Mouse (Mus musculus) liver, embryonic 14.5 days (tissue): ENCODE results near the gene Kat6b. TPM values are rescaled to one million over a fixed set of nuclear protein-coding genes. Genes with fewer than 3 reads are reported as not detected.

Experiments used
- ATAC-seq: fragments of 200-750 bp; cut with Nextera tagmentation; 2 replicates; pipeline ENCODE4 v1.8.0; 2017; ENCODE audit warnings: moderate number of reproducible peaks, mild to moderate bottlenecking, moderate library complexity; ENCODE audit not compliant: insufficient read depth
- DNase-seq, 3 experiments: peaks; one replicate each; pipeline ENCODE4 v3.0.0-alpha.2; 2012 to 2013; ENCODE audit warnings: low read depth in 3 of 3, low spot score in 3 of 3
- H3K27ac ChIP-seq: fragments of 300-500 bp; sonication (generic); 2 replicates; pipeline ENCODE4 v1.5.1; 2014; ENCODE audit warnings: moderate library complexity, mild to moderate bottlenecking, control low read depth, inconsistent platforms
- H3K27me3 ChIP-seq: fragments of 300-500 bp; sonication (generic); 2 replicates; pipeline ENCODE4 v1.6.1; 2014; ENCODE audit warnings: mild to moderate bottlenecking, low read length, moderate library complexity; ENCODE audit not compliant: control insufficient read depth, insufficient read depth
- H3K36me3 ChIP-seq: fragments of 300-500 bp; sonication (generic); replicated peaks from 2 replicates; pipeline ENCODE4 v1.6.1; 2014; ENCODE audit warnings: low read depth; ENCODE audit not compliant: control insufficient read depth, insufficient read depth
- H3K4me1 ChIP-seq, 2 experiments: fragments of 200-500 bp in 1 of 2; fragments of 300-500 bp in 1 of 2; sonication (generic) in 1 of 2; replicated peaks; 2 replicates each; pipeline ENCODE4 v1.6.1; 2012 to 2014; ENCODE audit warnings: antibody characterized with exemption in 1 of 2, inconsistent platforms in 1 of 2, low read length in 1 of 2; ENCODE audit not compliant: control insufficient read depth in 2 of 2, insufficient read depth in 2 of 2
- H3K4me2 ChIP-seq: fragments of 300-500 bp; sonication (generic); 2 replicates; pipeline ENCODE4 v1.6.1; 2014; ENCODE audit warnings: low read depth, mild to moderate bottlenecking, control low read depth, moderate library complexity
- H3K4me3 ChIP-seq, 2 experiments: fragments of 200-500 bp in 1 of 2; fragments of 300-500 bp in 1 of 2; sonication (generic) in 1 of 2; 2 replicates each; pipeline ENCODE4 v1.5.1; 2012 to 2014; ENCODE audit warnings: low read depth in 2 of 2, low read length in 2 of 2, mild to moderate bottlenecking in 2 of 2, control low read depth in 1 of 2, inconsistent platforms in 1 of 2, moderate library complexity in 1 of 2; ENCODE audit not compliant: insufficient read depth in 1 of 2
- H3K9ac ChIP-seq: fragments of 300-500 bp; sonication (generic); replicated peaks from 2 replicates; pipeline ENCODE4 v1.6.1; 2014; ENCODE audit warnings: mild to moderate bottlenecking, control low read depth, moderate library complexity
- H3K9me3 ChIP-seq: fragments of 300-500 bp; sonication (generic); 2 replicates; pipeline ENCODE4 v1.6.1; 2016; ENCODE audit warnings: low read length, mixed read lengths; ENCODE audit not compliant: control insufficient read depth
- CTCF ChIP-seq: IDR thresholded peaks from 2 replicates; pipeline ENCODE4 v1.5.1; 2016; ENCODE audit warnings: antibody characterized with exemption, low read depth, control low read depth
- EP300 ChIP-seq: IDR thresholded peaks from 2 replicates; pipeline ENCODE4 v1.6.1; 2016; ENCODE audit warnings: antibody characterized with exemption, low read depth
- WGBS: fragments of 180-500 bp; shearing (Covaris S2); extraction: QIAGEN DNeasy Blood & Tissue Kit; methylation state at CpG from one replicate; pipeline ENCODE4 v1.1.7; 2014; ENCODE audit not compliant: insufficient replicate concordance; 5-methylcytosine and 5-hydroxymethylcytosine counted together
- polyA plus RNA-seq, 2 experiments: library from polyadenylated mRNA; depleted of rRNA in 1 of 2; stranded (reverse) in 1 of 2; unstranded in 1 of 2; fragments of >200 nt; fragmentation: Nextera tagmentation in 1 of 2; extraction: Ambion mirVana in 1 of 2; gene quantifications; 2 replicates each; pipeline versions ENCODE4 v1.2.1 to v1.2.3; 2012 to 2014

Gene Kat6b
- polyA plus RNA-seq, 2 experiments: 0.93 to 1.4 TPM

- Histone ChIP-seq H3K4me3 (no peak overlapping the region), H3K36me3 (no peaks in the 10 kb centered on the region), H3K9me3 (no peaks in the 10 kb centered on the region), H3K27me3 (no peaks in the 10 kb centered on the region), H3K9ac (no peak overlapping the region), H3K27ac (no peak overlapping the region), H3K4me2 (no peak overlapping the region), H3K4me1 (peaks cover 9% of the 10 kb centered on the region in 2 experiments; a peak in 3 of 4 replicates)
- ATAC-seq (no peak), DNase-seq (no peak)
- no peak for TF ChIP-seq CTCF
- TF ChIP-seq EP300: no peak
- 47% methylated on average over 4 of the region's 4 CpGs for WGBS
Measured at GRCm38 (mm10) chr14:21586481-21587118, 105.4 kb downstream of the Kat6b start.

DNA sequence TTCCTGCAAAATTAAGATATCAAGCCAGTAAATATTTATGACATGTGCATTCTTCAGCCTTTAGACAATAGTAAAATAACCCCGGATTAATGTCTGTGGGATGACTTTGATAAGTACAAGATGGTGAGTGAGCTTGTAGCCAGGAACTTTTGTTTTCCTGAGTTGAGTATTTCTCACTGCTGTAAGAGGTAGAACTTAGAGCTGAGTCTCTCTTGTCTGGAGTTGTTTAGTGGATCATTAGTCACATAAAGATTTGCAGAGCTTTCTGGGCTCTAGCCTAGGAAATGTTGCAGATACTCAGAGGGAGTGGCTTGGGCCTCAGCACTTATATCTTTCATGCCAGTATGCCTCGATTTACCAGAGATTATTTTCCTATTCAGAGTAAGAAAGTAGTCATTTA lies 106.7 kb downstream of the Kat6b start:
- Histone ChIP-seq H3K4me3 (no peak overlapping the region), H3K27ac (no peak overlapping the region), H3K9ac (no peak overlapping the region), H3K9me3 (no peaks in the 10 kb centered on the region; the same call in 1 of the 2 replicates), H3K27me3 (no peaks in the 10 kb centered on the region), H3K4me1 (peaks cover 9% of the 10 kb centered on the region in 2 experiments; a peak in 3 of 4 replicates), H3K4me2 (no peak overlapping the region), H3K36me3 (no peaks in the 10 kb centered on the region)
- ATAC-seq (no peak), DNase-seq (no peak)
- TF ChIP-seq CTCF (no peak), EP300 (no peak)
- WGBS: 53% methylated on average over 2 of the region's 2 CpGs

DNA sequence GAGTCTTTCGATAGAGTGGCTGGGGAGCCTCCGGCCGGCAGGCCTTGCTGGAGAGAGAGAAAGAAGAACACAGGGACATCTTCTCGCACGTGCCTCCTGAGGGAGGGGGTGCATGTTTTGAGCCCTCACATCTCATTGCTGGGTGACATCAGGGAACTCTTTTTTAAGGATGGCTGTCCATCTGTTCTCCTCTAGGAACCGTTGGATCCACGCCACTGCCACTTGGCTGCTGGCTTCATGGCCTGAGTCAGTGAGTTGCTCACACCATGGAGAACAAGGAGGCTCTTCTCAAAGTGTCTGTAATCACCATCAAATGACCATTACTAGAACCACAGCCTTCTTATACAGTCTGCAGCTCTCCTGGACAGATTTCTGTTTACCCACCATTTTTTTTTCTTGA lies 108.4 kb downstream of the Kat6b start:
- H3K9me3 ChIP-seq: no peaks in the 10 kb centered on the region; the same call in 1 of the 2 replicates
- 80% methylated on average over 7 of the region's 7 CpGs for WGBS
- no peaks in the 10 kb centered on the region for H3K36me3 ChIP-seq
- no peak overlapping the region for H3K4me3 ChIP-seq
- no peak overlapping the region for H3K9ac ChIP-seq
- no peaks in the 10 kb centered on the region for H3K27me3 ChIP-seq
- DNase-seq: no peak
- no peak for ATAC-seq
- TF ChIP-seq EP300 (no peak), CTCF (no peak)
- no peak overlapping the region for H3K4me2 ChIP-seq
- H3K4me1 ChIP-seq: peaks cover 0 to 4% of the 10 kb centered on the region in 2 experiments; a peak in 3 of 4 replicates
- no peak overlapping the region for H3K27ac ChIP-seq

DNA sequence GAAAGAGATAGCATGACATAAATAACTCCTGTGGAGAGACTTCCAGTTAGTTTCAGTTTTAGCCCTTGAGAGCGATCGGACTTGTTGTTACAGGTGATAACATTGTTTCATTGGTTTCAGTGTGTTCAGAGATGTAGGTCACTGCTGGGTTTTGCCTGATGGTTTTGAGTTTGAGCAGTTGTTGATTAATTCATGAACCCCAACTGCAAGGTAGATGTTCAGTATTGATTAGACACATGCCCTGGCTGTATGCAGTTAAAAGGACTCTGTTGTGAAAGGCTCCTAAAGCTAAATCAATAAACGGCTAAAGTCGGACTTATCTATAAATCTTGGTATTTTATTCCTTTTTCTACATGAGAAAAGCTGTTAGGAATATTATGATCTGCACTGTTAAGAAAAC lies 109.0 kb downstream of the Kat6b start:
- TF ChIP-seq CTCF (no peak), EP300 (no peak)
- Histone ChIP-seq H3K27me3 (no peaks in the 10 kb centered on the region), H3K4me1 (peaks cover 0 to 2% of the 10 kb centered on the region in 2 experiments; a peak in 1 of 4 replicates), H3K4me3 (no peak overlapping the region), H3K9me3 (no peaks in the 10 kb centered on the region; the same call in 1 of the 2 replicates), H3K36me3 (no peaks in the 10 kb centered on the region), H3K27ac (no peak overlapping the region), H3K9ac (no peak overlapping the region), H3K4me2 (no peak overlapping the region; the same call in 1 of the 2 replicates)
- ATAC-seq (no peak), DNase-seq (no peak)
- WGBS: 68% methylated on average over 4 of the region's 4 CpGs

GRCm38 (mm10) chr14:21592152-21592551 lies 110.9 kb downstream of the Kat6b start:
- H3K27ac ChIP-seq: no peak overlapping the region
- ATAC-seq: no peak
- no peak overlapping the region for H3K9ac ChIP-seq
- no peaks in the 10 kb centered on the region for H3K27me3 ChIP-seq
- peaks cover 0 to 2% of the 10 kb centered on the region in 2 experiments; a peak in 1 of 4 replicates for H3K4me1 ChIP-seq
- no peaks in the 10 kb centered on the region; the same call in 1 of the 2 replicates for H3K9me3 ChIP-seq
- no peak overlapping the region for H3K4me2 ChIP-seq
- 92% methylated on average over 1 of the region's 1 CpGs for WGBS
- TF ChIP-seq EP300 (no peak), CTCF (peak; percentile 56)
- no peaks in the 10 kb centered on the region for H3K36me3 ChIP-seq
- DNase-seq: no peak
- no peak overlapping the region for H3K4me3 ChIP-seq
